Mouse (Mus musculus) limb, embryonic 11.5 days (tissue): ENCODE results near the gene Fbln5. TPM values are rescaled to one million over a fixed set of nuclear protein-coding genes. Genes with fewer than 3 reads are reported as not detected.

ENCODE experiments used
- ATAC-seq: fragments of 200-750 bp; cut with Nextera tagmentation; 2 replicates; pipeline ENCODE4 v1.8.0; 2017; ENCODE audit warnings: low read depth; ENCODE audit not compliant: insufficient number of reproducible peaks, low FRiP score, low TSS enrichment
- DNase-seq: peaks from one replicate; pipeline ENCODE4 v3.0.0-alpha.2; 2015; ENCODE audit warnings: low spot score
- H3K27ac ChIP-seq: fragments of 300-500 bp; sonication (generic); replicated peaks from 2 replicates; pipeline ENCODE4 v1.5.1; 2014; ENCODE audit warnings: low read depth, mild to moderate bottlenecking, low read length
- H3K27me3 ChIP-seq: fragments of 300-500 bp; sonication (generic); 2 replicates; pipeline ENCODE4 v1.6.1; 2014; ENCODE audit warnings: mild to moderate bottlenecking, low read length, mixed read lengths; ENCODE audit not compliant: control insufficient read depth, insufficient read depth
- H3K36me3 ChIP-seq: fragments of 300-500 bp; sonication (generic); 2 replicates; pipeline ENCODE4 v1.6.1; 2014; ENCODE audit warnings: mild to moderate bottlenecking, low read length, moderate library complexity, mixed read lengths; ENCODE audit not compliant: control insufficient read depth, insufficient read depth
- H3K4me1 ChIP-seq: fragments of 300-500 bp; sonication (generic); 2 replicates; pipeline ENCODE4 v1.6.1; 2014; ENCODE audit warnings: low read length, mixed read lengths; ENCODE audit not compliant: control insufficient read depth, insufficient read depth
- H3K4me2 ChIP-seq: fragments of 300-500 bp; sonication (generic); 2 replicates; pipeline ENCODE4 v1.6.1; 2014; ENCODE audit warnings: low read depth, mild to moderate bottlenecking, moderate library complexity; ENCODE audit not compliant: severe bottlenecking
- H3K4me3 ChIP-seq: fragments of 300-500 bp; sonication (generic); 2 replicates; pipeline ENCODE4 v1.5.1; 2014; ENCODE audit warnings: low read depth, low read length
- H3K9ac ChIP-seq: fragments of 300-500 bp; sonication (generic); 2 replicates; pipeline ENCODE4 v1.6.1; 2014; ENCODE audit warnings: mild to moderate bottlenecking, low read length
- H3K9me3 ChIP-seq: fragments of 300-500 bp; sonication (generic); 2 replicates; pipeline ENCODE4 v1.6.1; 2016; ENCODE audit warnings: low read length; ENCODE audit not compliant: control insufficient read depth
- WGBS: fragments of 180-500 bp; shearing (Covaris S2); extraction: QIAGEN DNeasy Blood & Tissue Kit; methylation state at CpG from one replicate; pipeline ENCODE4 v1.1.7; 2014; 5-methylcytosine and 5-hydroxymethylcytosine counted together
- polyA plus RNA-seq: library from polyadenylated mRNA; unstranded; fragments of >200 nt; fragmentation: Nextera tagmentation; extraction: Ambion mirVana; gene quantifications from 2 replicates; pipeline ENCODE4 v1.2.1, GENCODE M21; 2014

The Fbln5 gene
- polyA plus RNA-seq, 1 experiment from 2014 or later: 15.9 TPM

- H3K4me3 ChIP-seq: no peak overlapping the region
- no peak overlapping the region for H3K9ac ChIP-seq
- DNase-seq: no peak
- H3K9me3 ChIP-seq: no peaks in the 10 kb centered on the region
- H3K27me3 ChIP-seq: no peaks in the 10 kb centered on the region
- WGBS: 52% methylated on average over 3 of the region's 3 CpGs
- peaks cover 3% of the 10 kb centered on the region; the same call in 1 of the 2 replicates for H3K4me1 ChIP-seq
- no peak overlapping the region for H3K4me2 ChIP-seq
- H3K27ac ChIP-seq: no peak overlapping the region
- no peak for ATAC-seq
- H3K36me3 ChIP-seq: no peaks in the 10 kb centered on the region
Measured at GRCm38 (mm10) chr12:101763065-101763464, 55.8 kb downstream of the Fbln5 start.

- no peak overlapping the region for H3K27ac ChIP-seq
- H3K27me3 ChIP-seq: no peaks in the 10 kb centered on the region
- ATAC-seq (no peak), DNase-seq (no peak)
- no peaks in the 10 kb centered on the region for H3K4me1 ChIP-seq
- no peak overlapping the region for H3K4me2 ChIP-seq
- H3K9ac ChIP-seq: no peak overlapping the region
- WGBS: 90% methylated on average over 5 of the region's 5 CpGs
- H3K36me3 ChIP-seq: no peaks in the 10 kb centered on the region
- H3K4me3 ChIP-seq: no peak overlapping the region
- H3K9me3 ChIP-seq: no peaks in the 10 kb centered on the region
Measured at GRCm38 (mm10) chr12:101762054-101762453, 56.8 kb downstream of the Fbln5 start.

- DNase-seq (no peak), ATAC-seq (no peak)
- Histone ChIP-seq H3K9ac (no peak overlapping the region), H3K4me3 (no peak overlapping the region), H3K9me3 (no peaks in the 10 kb centered on the region), H3K36me3 (no peaks in the 10 kb centered on the region), H3K4me2 (no peak overlapping the region), H3K27me3 (no peaks in the 10 kb centered on the region), H3K4me1 (no peaks in the 10 kb centered on the region), H3K27ac (no peak overlapping the region)
- WGBS: 59% methylated on average over 6 of the region's 6 CpGs
Measured at GRCm38 (mm10) chr12:101759440-101760045, 59.3 kb downstream of the Fbln5 start.

- Histone ChIP-seq H3K4me1 (no peaks in the 10 kb centered on the region), H3K4me2 (no peak overlapping the region)
Measured at GRCm38 (mm10) chr12:101758698-101759097, 60.2 kb downstream of the Fbln5 start.

GRCm38 (mm10) chr12:101742375-101742774 is 76.5 kb downstream of the Fbln5 start:
- Histone ChIP-seq H3K36me3 (no peaks in the 10 kb centered on the region), H3K9ac (no peak overlapping the region), H3K9me3 (no peaks in the 10 kb centered on the region), H3K4me2 (no peak overlapping the region), H3K27me3 (no peaks in the 10 kb centered on the region), H3K4me3 (no peak overlapping the region), H3K27ac (no peak overlapping the region), H3K4me1 (no peaks in the 10 kb centered on the region)
- DNase-seq (no peak), ATAC-seq (peak; percentile 67; the same call in 1 of the 2 replicates)
- 47% methylated on average over 2 of the region's 2 CpGs for WGBS

More at GRCm38 (mm10) chr12:101758698-101759097, 60.2 kb downstream of the Fbln5 start:
- Histone ChIP-seq H3K27me3 (no peaks in the 10 kb centered on the region), H3K36me3 (no peaks in the 10 kb centered on the region), H3K9me3 (no peaks in the 10 kb centered on the region), H3K27ac (no peak overlapping the region), H3K4me3 (no peak overlapping the region), H3K9ac (no peak overlapping the region)
- ATAC-seq (no peak), DNase-seq (no peak)

- Histone ChIP-seq H3K27ac (no peak overlapping the region), H3K9ac (no peak overlapping the region), H3K27me3 (no peaks in the 10 kb centered on the region), H3K4me3 (no peak overlapping the region), H3K36me3 (no peaks in the 10 kb centered on the region), H3K4me1 (no peaks in the 10 kb centered on the region), H3K4me2 (no peak overlapping the region), H3K9me3 (no peaks in the 10 kb centered on the region)
- 85% methylated on average over 2 of the region's 2 CpGs for WGBS
- DNase-seq: peak; percentile 7
- ATAC-seq: no peak
Measured at GRCm38 (mm10) chr12:101740486-101740885, 78.4 kb downstream of the Fbln5 start.

GRCm38 (mm10) chr12:101740045-101740444 is 78.8 kb downstream of the Fbln5 start:
- WGBS: 54% methylated on average over 2 of the region's 2 CpGs
- Histone ChIP-seq H3K27ac (no peak overlapping the region), H3K36me3 (no peaks in the 10 kb centered on the region), H3K9me3 (no peaks in the 10 kb centered on the region), H3K4me3 (no peak overlapping the region), H3K27me3 (no peaks in the 10 kb centered on the region), H3K4me1 (no peaks in the 10 kb centered on the region), H3K9ac (no peak overlapping the region), H3K4me2 (no peak overlapping the region)
- DNase-seq (peak; percentile 3), ATAC-seq (no peak)

- WGBS: 1% methylated on average over 9 of the region's 9 CpGs
- peak; percentile 86 for ATAC-seq
- Histone ChIP-seq H3K27me3 (peaks cover 6% of the 10 kb centered on the region; the same call in 1 of the 2 replicates), H3K36me3 (no peaks in the 10 kb centered on the region), H3K4me1 (no peaks in the 10 kb centered on the region), H3K4me2 (peak overlapping the region; percentile 96), H3K4me3 (peak overlapping the region; percentile 62), H3K27ac (no peak overlapping the region), H3K9me3 (no peaks in the 10 kb centered on the region), H3K9ac (0 out of 2 replicates have a peak overlapping the region, but pooled peaks have one; percentile 22)
- DNase-seq: peak; percentile 66
Measured at GRCm38 (mm10) chr12:101718755-101719150, 100.1 kb downstream of the Fbln5 start.
